Mouse (Mus musculus): ENCODE measurements around the gene Eif4g2. TPM values are rescaled to one million over a fixed set of nuclear protein-coding genes. Genes with fewer than 3 reads are reported as not detected.

Eif4g2 gene
- total RNA-seq, 2 experiments from 2014 or later: 1,033 to 1,045 TPM

DNA sequence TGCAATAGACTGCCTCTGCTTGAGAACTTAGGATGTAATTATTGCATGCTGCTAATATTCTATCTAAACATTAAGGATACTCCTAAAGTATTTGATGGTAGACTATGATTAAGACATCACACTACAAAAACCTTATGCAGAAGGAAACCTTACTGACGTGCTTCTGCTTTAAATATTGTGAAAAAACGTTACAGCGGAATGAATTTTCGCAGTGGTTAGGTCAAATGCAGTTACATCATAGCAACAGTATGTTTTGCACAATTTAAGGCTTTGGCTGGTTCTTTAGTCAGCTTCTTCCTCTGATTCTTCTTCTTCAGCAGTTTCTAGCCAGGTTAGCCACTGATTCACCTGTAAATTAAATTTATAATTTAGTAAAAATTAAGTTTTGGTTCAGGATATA is 10.4 kb downstream of the Eif4g2 start:
- DNase-seq: no peak
- intact Hi-C loops (cut with DNase I): no loop called here

DNA sequence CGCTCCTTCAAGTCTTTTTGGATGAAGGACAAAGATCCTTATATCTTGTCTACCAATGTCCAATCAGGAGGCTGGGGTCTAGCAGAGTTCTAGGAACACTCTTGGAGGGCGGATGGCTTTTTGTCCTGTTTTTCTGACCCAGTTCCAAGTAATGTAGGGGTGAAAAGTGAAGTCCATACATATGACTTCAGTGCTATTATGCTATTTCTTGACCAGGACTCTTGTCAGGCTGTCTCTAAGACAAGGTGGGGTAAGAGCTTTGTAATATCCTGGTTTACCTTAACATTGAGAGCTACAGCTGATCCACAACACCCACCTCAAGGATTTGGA is 12.7 kb downstream of the Eif4g2 start:
- DNase-seq: no peak
- intact Hi-C loops (cut with DNase I): no loop called here

DNA sequence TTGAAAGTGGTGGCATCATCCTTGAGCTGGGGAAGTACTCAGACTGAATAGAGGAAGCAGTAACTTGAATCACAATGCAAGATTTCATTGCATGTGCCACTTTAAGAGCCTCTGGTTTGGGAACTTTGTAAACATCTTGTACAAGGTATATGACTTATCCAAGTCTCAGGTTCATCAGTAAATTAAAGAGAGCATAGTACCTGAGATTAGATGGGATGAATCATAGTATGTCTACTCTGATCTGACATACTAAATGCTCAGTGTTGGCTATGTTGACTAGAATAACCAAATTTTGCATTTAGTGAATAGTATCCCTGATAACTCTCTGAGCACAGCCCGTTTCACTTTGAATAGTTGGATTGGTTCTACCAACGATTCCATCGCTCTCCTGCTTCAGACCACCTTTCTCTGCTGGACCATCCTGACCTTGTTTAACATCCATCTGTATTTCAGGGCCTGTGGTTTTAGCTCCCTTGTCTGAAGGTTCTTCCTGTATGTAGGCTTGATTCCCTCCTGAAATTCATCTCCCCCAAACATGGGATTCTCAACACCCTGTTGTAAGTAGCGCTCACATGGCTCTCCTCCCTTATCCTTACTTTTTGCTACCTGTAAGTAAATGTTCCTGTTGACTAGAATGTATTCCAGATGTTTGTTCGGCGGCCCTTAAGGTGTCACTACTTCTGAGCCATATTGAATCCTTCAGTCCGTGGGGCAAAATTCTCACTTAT is 13.2 kb downstream of the Eif4g2 start:
- intact Hi-C loops (cut with DNase I): no loop called here
- no peak for DNase-seq

DNA sequence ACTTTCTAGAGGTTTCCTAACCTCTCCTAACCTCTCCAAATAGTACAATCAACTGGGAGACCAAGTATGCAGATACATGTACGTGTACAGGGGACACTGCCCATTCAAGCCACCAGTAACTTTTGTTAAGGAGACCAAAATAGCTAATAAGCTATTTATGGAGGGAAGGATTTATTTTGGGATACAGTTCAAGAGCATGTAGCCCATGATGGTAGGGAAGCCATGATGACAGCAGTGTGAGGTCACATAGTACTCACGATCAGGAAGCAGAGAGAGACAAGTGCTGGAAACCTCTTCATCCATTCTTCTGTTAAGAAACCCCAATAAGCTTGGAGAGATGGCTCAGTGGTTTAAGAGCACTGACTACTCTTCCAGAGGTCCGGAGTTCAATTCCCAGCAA is 14.6 kb downstream of the Eif4g2 start:
- intact Hi-C loops (cut with DNase I): no loop called here

DNA sequence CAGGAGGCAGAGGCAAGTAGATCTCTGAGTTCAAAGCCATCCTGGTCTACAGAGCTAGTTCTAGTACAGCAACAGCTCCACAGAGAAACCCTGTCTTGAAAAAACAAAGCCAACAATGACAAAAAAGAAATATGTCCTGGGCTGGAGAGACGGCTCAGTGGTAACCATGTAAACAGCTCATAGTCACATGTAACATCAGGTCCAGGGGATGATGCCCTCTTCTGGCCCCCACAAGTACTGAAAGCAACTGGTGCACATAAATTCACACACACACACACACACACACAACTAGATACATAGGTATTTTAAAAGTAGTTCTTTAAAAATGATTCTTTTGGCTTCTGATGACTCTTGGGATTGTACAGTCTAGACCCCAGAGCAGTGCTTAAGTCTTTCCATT is 19.9 kb downstream of the Eif4g2 start:
- intact Hi-C loops (cut with DNase I): no loop called here

More for the DNA sequence above, 14.6 kb downstream of the Eif4g2 start:
- DNase-seq: no peak

DNA sequence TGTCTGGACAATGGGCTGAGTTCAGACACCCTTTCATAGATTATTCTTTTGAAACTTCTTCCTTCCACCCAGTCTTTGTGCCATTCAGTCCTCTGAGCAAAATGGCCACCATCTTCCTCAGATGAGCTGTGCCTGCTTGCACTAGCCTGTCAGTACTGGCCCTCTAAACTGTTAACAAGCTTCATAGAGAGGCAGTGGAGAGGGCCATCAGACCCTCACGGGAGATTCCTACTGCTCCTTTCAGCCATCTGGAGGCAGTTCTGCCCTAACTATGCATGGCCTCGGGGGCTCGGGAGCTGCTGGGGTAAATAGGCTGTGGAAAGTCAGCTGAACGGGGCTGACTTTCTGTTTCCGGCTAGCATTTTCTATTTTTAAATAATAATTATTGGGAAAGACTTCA is 23.3 kb downstream of the Eif4g2 start:
- intact Hi-C loops (cut with DNase I): no loop called here
- no peak for DNase-seq

More for the DNA sequence above, 19.9 kb downstream of the Eif4g2 start:
- DNase-seq: no peak

DNA sequence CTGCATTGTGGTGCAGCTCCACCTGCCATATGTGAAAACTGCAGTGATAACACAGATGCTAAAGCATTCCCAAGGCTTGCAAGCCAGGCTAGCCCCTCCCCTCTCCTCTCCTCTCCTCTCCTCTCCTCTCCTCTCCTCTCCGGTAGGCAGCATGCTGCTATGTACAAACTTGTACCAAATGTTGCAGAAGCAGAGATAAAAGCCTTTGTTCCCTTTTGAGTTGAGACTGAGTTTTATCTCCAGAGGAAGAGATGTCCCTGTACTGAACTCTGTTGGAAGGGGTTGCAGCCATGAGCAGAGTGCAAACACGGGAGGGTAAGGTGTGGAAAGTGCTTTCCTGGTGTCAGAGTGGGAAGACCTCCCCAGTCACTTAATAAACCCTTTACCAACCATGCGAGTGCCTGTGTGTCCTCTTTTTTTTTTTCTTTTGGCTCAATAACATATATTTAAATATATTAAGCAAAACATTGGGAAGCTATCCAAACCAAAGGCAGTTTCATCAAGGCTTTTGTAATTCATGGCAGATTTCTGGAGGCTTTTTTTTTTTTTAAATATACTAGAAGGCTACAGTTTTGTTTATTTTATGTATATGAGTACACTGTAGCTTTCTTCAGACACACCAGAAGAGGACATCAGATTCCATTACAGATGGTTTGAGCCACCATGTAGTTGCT is 26.7 kb downstream of the Eif4g2 start:
- intact Hi-C loops (cut with DNase I): loop anchor here (2.0 kb wide), 1 partner anchor 25 kb away; no protein-coding TSS in a partner anchor

DNA sequence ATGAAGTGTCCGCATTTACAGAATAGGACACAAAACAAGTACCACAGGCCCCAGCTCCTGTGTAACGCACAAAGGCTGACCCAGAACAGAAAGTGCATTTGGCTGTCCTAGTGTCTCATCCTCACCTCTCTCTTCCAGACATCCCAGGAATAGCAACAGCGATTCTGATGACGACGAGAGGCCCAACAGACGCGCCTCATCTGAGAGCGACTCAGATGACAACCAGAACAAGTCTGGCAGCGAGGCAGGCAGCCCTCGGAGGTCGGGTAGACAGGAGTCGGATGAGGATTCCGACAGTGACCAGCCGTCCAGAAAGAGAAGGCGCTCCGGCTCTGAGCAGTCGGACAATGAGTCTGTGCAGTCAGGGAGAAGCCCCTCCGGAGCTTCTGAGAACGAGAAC is 27.6 kb downstream of the Eif4g2 start:
- DNase-seq: peak; percentile 51 to 71
- intact Hi-C loops (cut with DNase I): loop anchor here (2.0 kb wide), 1 partner anchor 26 kb away; no protein-coding TSS in a partner anchor

More for the DNA sequence above, 26.7 kb downstream of the Eif4g2 start:
- no peak for DNase-seq

DNA sequence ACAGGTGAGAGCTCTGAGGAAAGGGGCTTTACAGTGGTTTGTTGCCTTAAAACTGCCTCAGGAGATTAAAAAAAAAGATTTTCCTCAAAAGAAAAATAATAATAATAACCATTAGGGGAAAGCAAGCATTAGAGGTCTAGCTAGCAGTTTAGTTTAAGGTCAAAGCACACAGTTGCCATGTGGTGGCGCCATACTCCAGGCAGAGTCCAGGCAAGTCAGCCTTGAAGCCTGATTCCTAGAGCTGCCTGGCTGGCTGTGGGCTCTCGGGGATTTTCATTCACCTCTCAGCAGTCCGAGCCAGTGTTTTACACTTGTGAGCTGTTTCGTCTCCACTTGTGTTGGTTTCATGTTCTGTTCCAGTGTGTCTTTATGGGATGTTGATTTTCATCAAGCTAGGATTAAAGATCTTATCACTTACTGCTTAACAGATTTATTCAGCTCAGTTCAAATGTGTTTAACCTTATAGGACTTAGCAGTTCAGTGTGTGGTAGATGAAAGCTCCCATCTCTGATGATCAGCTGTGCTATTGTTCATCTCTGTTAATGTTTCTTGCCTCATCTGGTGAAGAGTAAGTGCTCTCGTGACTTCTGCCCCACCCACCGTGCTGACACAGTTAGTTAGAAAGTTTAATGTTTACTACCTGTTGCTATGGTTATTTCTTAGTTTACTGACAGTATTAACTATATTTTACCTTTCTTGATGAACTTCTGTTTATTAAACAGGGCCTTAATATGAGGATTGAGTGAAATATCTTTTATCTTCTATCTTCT is 33.0 kb downstream of the Eif4g2 start:
- peak; percentile 82 to 88 for DNase-seq
- intact Hi-C loops (cut with DNase I): loop anchor here (1.0 to 5.0 kb wide), 2 partner anchors 192 to 917 kb away; no protein-coding TSS in a partner anchor

DNA sequence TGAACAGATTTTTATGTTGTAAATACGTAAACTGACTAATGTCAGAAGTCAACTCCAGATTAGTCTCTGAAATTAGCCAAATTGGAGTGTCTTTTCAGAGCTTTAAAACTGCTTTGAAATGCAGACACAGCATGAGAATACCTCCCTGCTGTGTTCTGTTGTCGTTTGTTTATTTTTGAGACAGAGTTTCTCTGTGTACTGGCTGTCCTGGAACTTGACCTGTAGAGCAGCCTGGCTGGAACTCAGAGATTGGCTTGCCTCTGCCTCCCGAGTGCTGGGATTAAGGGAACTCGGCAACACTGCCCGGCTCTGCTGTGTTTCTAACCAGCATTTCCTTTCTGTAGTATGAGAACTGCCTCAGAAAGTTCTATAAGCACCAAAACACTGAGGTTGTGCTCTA is 33.9 kb downstream of the Eif4g2 start:
- intact Hi-C loops (cut with DNase I): loop anchor here (1.0 to 5.0 kb wide), 2 partner anchors 193 to 918 kb away; no protein-coding TSS in a partner anchor
- no peak for DNase-seq

DNA sequence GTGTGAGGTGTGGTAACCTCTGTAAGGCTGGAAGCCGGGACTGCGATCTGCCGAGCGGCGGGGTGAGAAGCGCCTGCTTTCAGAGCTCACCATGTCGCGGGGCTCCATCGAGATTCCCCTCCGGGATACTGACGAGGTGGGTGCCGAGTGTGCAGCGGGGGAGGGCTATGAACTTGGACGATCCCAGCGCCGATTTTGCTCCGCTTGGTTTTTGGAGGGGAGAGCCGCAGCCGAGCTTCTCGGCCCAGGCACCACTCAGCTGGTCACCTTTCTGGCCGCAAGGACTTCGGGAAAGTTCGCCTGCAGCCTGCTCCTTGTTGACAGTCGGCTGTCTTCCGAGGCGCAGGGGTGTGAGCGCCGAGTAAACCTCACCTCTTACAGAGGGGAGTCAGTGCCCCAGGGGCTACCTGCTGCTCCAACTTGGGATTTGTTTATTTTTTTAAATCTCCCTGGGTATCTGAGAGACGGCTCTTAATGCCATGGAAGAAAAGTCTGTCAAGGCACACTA is 53.7 kb downstream of the Eif4g2 start:
- intact Hi-C loops (cut with DNase I): no loop called here
- no peak for DNase-seq

DNA sequence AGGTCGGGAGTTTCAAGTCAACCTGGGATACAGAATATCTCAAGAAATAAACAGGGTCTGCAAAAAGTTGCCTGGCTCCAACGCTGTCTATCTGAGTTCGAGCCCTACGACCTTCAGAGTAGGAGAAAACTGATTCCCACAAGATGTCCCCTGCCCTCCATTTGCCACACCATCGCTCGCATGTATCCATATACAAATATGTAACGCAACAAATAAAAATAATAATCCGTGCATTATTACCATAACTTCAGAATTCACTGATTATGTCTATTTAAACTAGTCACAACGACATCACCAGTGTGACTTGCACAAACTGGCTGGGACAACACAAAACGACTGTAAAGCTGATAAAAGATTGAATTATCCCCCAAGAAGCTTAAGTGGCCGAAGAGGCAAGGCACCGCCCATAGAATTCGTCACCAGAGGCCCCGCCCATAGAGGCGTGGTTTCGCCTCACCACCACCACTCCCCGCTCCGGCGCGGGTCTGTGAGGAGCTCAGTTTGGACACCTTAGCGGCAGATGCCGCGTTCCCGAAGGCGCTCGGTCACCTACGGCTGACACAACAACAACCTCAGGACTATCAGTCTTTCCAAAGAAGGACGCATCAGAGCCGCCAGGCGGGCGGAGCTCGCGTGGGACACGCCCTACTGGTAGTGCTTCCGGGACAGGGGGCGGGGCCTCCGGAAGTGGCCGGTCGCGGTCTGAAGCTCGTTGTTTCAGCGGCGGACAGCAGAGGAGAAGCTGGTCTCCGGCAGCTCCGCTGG is 54.4 kb downstream of the Eif4g2 start, which contains the start of gene Ctr9:
Ctr9 (plus strand) TSS at position 671 of the 765 bp plus-strand sequence.
- intact Hi-C loops (cut with DNase I): no loop called here
- peak; percentile 97 to 98 for DNase-seq

DNA sequence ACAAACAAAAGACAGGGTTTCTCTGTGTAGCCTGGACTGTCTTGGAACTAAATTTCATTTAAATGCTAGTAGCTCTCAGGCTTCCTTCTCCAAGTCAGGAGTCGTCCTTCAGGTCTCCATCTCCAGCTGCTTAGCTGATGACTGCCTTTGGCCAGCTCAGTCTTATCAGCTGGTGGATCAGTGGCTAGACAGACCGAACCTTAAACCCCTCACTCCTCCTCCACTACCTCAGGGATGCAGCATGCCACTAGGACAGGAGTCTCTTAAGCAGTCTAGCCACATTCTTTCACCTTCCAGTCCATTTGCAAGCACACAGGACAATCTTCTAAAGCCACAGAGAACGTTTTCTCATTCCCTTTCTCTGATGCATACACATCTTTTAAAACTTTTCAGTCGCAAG is 57.9 kb downstream of the Eif4g2 start:
- DNase-seq: no peak
- intact Hi-C loops (cut with DNase I): no loop called here

DNA sequence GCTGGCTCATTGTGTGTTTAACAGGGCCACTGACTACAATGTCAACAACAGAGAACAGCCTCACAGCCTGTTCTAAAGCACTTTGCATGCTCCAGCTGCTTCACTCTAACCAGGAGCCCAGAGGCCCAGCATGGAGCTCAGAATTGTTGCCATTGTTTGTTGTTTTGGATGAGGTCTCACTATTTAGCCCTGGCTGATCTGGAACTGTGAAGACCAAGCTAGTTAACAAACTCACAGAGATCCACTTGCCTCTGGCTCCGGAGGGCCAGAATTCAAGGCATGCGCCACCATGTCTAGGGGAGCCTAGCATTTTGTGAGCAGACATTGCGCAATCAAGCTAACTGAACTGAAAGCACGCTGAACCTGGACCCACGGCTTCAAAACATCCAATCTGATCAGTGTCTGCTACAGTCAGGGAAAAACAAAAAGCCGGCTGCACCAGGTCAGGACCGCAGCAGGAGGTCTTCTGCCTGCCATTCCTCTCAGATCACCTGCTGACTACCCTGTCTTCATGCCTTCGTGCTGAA is 58.7 kb downstream of the Eif4g2 start:
- DNase-seq: no peak
- intact Hi-C loops (cut with DNase I): no loop called here

DNA sequence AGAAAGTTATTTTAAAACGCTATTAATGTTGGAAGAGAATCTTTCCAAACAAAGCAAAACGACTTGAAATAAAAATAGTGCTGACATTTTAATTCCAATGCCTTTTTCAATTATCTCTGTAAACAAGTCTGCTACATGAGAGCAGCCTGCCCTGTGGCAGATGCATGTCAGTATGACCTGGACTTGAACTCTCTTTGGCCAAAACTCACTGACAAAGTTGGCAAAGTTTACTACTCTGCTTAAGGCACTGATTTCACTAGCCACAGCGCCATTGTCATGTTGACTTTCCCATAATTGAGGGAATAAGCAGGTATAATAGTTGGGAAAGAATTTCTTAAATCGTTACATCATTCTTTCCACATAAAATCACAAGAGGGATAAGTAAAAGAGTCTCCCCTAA is 62.0 kb downstream of the Eif4g2 start:
- no peak for DNase-seq
- intact Hi-C loops (cut with DNase I): no loop called here

Other genes starting within 250 kb of the Eif4g2 start
- 10 to 100 TPM; 50.4 to 51.2 TPM for gene Rnf141, start 238.6 kb downstream of the Eif4g2 start, total RNA-seq (2021)
- 10 to 100 TPM in 1 of 2 experiments, 1 to 10 TPM in 1; 9.6 to 18.9 TPM for gene Lyve1, start 219.8 kb downstream of the Eif4g2 start, total RNA-seq (2021)
- gene Mrvi1, start 100.6 kb downstream of the Eif4g2 start, total RNA-seq (2021): 10 to 100 TPM; 13.5 to 15.5 TPM
- gene Ctr9, start 54.1 kb downstream of the Eif4g2 start, total RNA-seq (2021): 10 to 100 TPM; 28.6 to 29.2 TPM

All from heart, postnatal 10 days (tissue).